Mouse (Mus musculus) T-helper 1 cell (primary cell): ENCODE results near the gene Smarcc1.

Experiments used
- in situ Hi-C: fragments of 300-600 bp; cut with MboI, MseI; formaldehyde crosslinking; loops from one replicate; pipeline ENCODE4 v1.15.1; 2025; ENCODE audit warnings: high pct_unique_total_duplicates

Gene Smarcc1

GRCm38 (mm10) chr9:110277431-110277881 lies 159.9 kb downstream of the Smarcc1 start:
- in situ Hi-C loops = no loop called here

- in situ Hi-C loops = no loop called here
Observed at GRCm38 (mm10) chr9:110284075-110284697, 166.7 kb downstream of the Smarcc1 start.

GRCm38 (mm10) chr9:110287321-110287924 lies 169.9 kb downstream of the Smarcc1 start:
- in situ Hi-C loops = no loop called here
